Mouse (Mus musculus): ENCODE measurements around the gene Erh. TPM values are rescaled to one million over a fixed set of nuclear protein-coding genes. Genes with fewer than 3 reads are reported as not detected.

The Erh gene
- total RNA-seq, 1 experiment from 2014 or later, result 95.2 TPM

DNA sequence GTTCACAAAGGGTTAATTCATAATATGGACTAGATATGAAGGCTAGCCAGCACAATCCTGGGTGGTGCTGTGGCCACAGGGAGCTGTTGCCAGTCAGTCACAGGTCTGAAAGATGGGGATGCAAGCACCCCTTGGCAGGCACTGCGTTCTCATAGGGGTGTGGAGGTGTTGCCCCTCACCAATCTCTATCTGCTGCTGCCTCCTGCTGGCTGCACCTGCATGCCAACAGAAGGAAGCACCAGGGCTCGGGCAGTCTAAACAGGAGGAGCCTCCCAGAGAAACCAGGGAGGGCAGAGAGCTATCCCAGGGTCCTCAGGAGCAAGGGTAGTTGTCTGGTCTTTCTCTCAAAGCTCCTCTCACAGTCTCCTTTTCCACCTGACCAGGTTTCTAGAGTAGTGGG lies 59.2 kb downstream of the Erh start:
- ATAC-seq (replicated peaks in 1 of 2; ENCODE audit: insufficient read depth in 1 of 2, low FRiP score in 2 of 2, low TSS enrichment in 1 of 2, low read depth in 1 of 2, poor library complexity in 2 of 2, severe bottlenecking in 2 of 2), result no peak

Other genes with a start within 250 kb of the Erh start
- 30.3 and 33.3 TPM in 2 replicates for gene Dcaf5, start 207.7 kb downstream of the Erh start, total RNA-seq (2017)
- gene Exd2, start 181.2 kb downstream of the Erh start, total RNA-seq (2017), result 21.8 and 37.0 TPM in 2 replicates
- gene Galnt16, start 126.1 kb downstream of the Erh start, total RNA-seq (2017), result not detected in 2 replicates
- gene Slc39a9, start 458 bp downstream of the Erh start, total RNA-seq (2017), result 10.3 and 12.6 TPM in 2 replicates
- not detected in 2 replicates for gene Plekhd1, start 48.2 kb upstream of the Erh start, total RNA-seq (2017)
- 0.06 TPM in 1 of 2 replicates, not detected in the other for gene Ccdc177, start 116.3 kb upstream of the Erh start, total RNA-seq (2017)
- 27.5 and 31.9 TPM in 2 replicates for gene Susd6, start 146.2 kb upstream of the Erh start, total RNA-seq (2017)